Mouse (Mus musculus) limb, embryonic 10.5 days (tissue): ENCODE measurements around the gene Ssh1. TPM values are rescaled to one million over a fixed set of nuclear protein-coding genes. Genes with fewer than 3 reads are reported as not detected.
A peak's percentile ranks its signal among the peaks of the same experiment; 100 is the strongest.

Experiments
- DNase-seq: peaks from one replicate; pipeline ENCODE4 v3.0.0-alpha.2; 2017; ENCODE audit warnings: low spot score
- H3K27ac ChIP-seq: fragments of 300-500 bp; sonication (generic); 2 replicates; pipeline ENCODE4 v1.5.1; 2016; ENCODE audit warnings: mild to moderate bottlenecking
- H3K27me3 ChIP-seq: fragments of 300-500 bp; sonication (generic); 2 replicates; pipeline ENCODE4 v1.6.1; 2016; ENCODE audit warnings: low read depth, mild to moderate bottlenecking; ENCODE audit not compliant: poor library complexity, severe bottlenecking
- H3K36me3 ChIP-seq: fragments of 300-500 bp; sonication (generic); 2 replicates; pipeline ENCODE4 v1.6.1; 2016; ENCODE audit warnings: mild to moderate bottlenecking, moderate library complexity
- H3K4me1 ChIP-seq: fragments of 300-500 bp; sonication (generic); 2 replicates; pipeline ENCODE4 v1.6.1; 2016
- H3K4me3 ChIP-seq: fragments of 300-500 bp; sonication (generic); 2 replicates; pipeline ENCODE4 v1.5.1; 2016; ENCODE audit warnings: mild to moderate bottlenecking, moderate library complexity
- H3K9me3 ChIP-seq: fragments of 300-500 bp; sonication (generic); replicated peaks from 2 replicates; pipeline ENCODE4 v1.6.1; 2016; ENCODE audit warnings: mild to moderate bottlenecking
- WGBS: fragments of 180-500 bp; shearing (Covaris S2); methylation state at CpG from one replicate; pipeline ENCODE4 v1.1.7; 2016; 5-methylcytosine and 5-hydroxymethylcytosine counted together
- polyA plus RNA-seq: library from polyadenylated mRNA; unstranded; fragments of >200 nt; fragmentation: Nextera tagmentation; extraction: Ambion mirVana; gene quantifications from 2 replicates; pipeline ENCODE4 v1.2.1, GENCODE M21; 2016

Ssh1 gene
- polyA plus RNA-seq, 1 experiment from 2014 or later: 16.4 TPM

DNA sequence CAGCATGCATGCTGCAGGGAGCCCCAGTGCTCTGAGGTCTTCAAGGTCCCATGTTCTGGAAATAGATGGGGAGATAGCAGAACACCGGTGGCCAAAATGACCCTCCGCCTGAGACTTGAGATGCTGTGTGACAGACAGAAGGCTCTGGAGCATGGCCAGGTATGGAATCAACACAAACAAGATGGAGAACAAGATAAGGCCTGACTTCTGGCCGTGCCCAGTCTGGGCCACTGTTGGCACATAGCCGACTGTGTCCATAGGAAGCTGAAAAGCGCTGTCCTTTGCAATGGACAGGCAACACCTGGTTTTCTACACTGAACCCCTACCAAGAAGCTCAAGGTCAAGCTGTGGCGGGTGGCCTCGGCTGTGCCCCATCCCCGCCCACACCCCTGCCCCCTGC, 19.9 kb downstream of the Ssh1 start:
- H3K4me3 ChIP-seq: no peak overlapping the region
- H3K36me3 ChIP-seq: peaks cover 49% of the 10 kb centered on the region
- H3K27me3 ChIP-seq: no peaks in the 10 kb centered on the region
- DNase-seq: no peak
- 0 out of 2 replicates have a peak overlapping the region, but pooled peaks have one; percentile 27 for H3K27ac ChIP-seq
- no peaks in the 10 kb centered on the region for H3K9me3 ChIP-seq
- 91% methylated on average over 8 of the region's 8 CpGs for WGBS
- peaks cover 37% of the 10 kb centered on the region for H3K4me1 ChIP-seq

DNA sequence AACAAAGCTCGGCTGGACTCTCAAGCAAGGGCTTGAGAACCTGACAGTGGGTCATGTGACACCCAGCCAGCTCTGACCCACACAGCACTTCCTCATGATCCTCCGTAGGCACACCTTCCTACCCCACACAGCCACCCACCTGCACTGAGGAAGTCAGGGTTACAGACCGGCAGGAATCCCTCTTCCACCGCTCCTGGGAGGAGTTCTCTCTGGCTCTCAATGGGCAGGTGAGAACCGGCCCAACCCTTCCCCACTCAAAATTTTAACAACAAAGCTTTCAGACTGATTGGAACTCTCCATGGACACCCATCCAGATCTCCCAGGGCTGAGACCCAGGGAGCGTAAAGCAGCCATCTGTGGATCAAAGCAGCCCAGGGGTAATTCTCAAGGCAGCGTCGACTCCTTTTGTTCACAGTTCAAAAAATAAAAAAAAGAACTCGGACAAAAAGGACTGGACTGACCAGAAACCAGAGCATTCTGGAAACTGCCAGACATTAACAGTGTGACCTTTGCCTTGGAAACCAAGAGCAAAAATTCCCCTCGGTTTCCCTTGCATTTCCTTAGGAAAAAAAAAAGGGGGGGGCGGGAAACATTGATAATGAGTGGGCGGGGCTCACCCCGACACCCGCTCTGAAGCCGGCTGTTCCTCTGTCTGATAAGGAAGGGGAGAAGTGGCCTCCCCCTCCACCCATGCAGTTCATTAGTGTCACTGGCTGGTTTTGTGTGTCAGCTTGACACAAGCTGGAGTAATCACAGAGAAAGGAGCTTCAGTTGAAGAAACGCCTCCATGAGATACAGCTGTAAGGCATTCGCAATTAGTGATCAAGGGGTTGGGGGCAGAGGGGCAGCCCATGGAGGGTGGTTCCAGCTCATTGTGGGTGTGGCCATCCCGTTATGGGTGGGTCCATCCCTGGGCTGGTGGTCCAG, 20.8 kb downstream of the Ssh1 start:
- WGBS: 12% methylated on average over 18 of the region's 18 CpGs
- 0 out of 2 replicates have a peak overlapping the region, but pooled peaks have one; percentile 4 for H3K4me3 ChIP-seq
- no peak for DNase-seq
- H3K27ac ChIP-seq: peak overlapping the region; percentile 61
- H3K9me3 ChIP-seq: no peaks in the 10 kb centered on the region
- H3K27me3 ChIP-seq: no peaks in the 10 kb centered on the region
- H3K4me1 ChIP-seq: peaks cover 37% of the 10 kb centered on the region
- H3K36me3 ChIP-seq: peaks cover 49% of the 10 kb centered on the region

- H3K27me3 ChIP-seq: no peaks in the 10 kb centered on the region
Observed at GRCm38 (mm10) chr5:113971434-113971960, 22.2 kb downstream of the Ssh1 start.

GRCm38 (mm10) chr5:113968371-113968770, 25.3 kb downstream of the Ssh1 start:
- H3K9me3 ChIP-seq: no peaks in the 10 kb centered on the region
- H3K27ac ChIP-seq: no peak overlapping the region
- DNase-seq: no peak
- WGBS: 69% methylated on average over 11 of the region's 11 CpGs
- peaks cover 10% of the 10 kb centered on the region for H3K4me1 ChIP-seq
- H3K27me3 ChIP-seq: no peaks in the 10 kb centered on the region
- no peak overlapping the region for H3K4me3 ChIP-seq
- H3K36me3 ChIP-seq: peaks cover 73% of the 10 kb centered on the region

More at GRCm38 (mm10) chr5:113971434-113971960, 22.2 kb downstream of the Ssh1 start:
- H3K4me3 ChIP-seq: no peak overlapping the region
- WGBS: 76% methylated on average over 10 of the region's 10 CpGs
- H3K27ac ChIP-seq: no peak overlapping the region
- DNase-seq: no peak
- peaks cover 51% of the 10 kb centered on the region for H3K36me3 ChIP-seq
- no peaks in the 10 kb centered on the region for H3K9me3 ChIP-seq
- peaks cover 37% of the 10 kb centered on the region for H3K4me1 ChIP-seq

DNA sequence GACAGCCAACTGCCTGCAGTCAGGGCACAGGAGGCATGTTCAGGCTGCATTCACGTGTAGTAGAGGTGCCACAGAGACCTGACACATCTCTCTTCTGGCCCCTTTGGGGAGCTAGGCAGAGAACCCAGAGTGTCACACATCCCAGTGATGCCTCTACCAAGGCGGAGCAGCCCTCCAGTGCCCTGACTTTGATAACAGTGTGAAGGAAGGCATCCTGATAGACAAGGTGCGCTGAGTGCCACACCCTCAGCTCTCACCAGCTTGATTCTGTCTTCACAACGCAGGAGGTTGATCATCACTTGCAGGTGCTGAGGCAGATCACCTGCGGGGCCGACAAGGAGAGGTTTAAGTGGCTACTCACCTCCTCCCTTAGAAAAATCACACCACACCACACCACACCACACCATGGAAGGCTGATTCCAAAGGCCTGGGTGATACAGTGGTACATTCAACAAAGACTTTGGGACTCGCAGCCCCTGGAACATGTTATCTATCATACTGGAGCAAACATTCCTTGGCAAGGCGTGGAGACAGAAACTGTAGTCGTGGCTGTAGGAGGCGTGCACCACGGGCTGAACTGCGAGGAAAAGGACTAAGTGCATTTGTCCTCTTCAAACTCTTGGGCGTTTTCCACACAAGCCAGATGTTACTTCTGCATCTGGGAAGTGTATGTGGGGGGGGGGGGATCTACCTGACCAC, 27.1 kb downstream of the Ssh1 start:
- WGBS: 90% methylated on average over 13 of the region's 13 CpGs
- no peaks in the 10 kb centered on the region for H3K27me3 ChIP-seq
- DNase-seq: no peak
- H3K9me3 ChIP-seq: no peaks in the 10 kb centered on the region
- H3K4me3 ChIP-seq: no peak overlapping the region
- H3K4me1 ChIP-seq: peaks cover 7% of the 10 kb centered on the region; the same call in 1 of the 2 replicates
- no peak overlapping the region for H3K27ac ChIP-seq
- H3K36me3 ChIP-seq: peaks cover 79% of the 10 kb centered on the region

DNA sequence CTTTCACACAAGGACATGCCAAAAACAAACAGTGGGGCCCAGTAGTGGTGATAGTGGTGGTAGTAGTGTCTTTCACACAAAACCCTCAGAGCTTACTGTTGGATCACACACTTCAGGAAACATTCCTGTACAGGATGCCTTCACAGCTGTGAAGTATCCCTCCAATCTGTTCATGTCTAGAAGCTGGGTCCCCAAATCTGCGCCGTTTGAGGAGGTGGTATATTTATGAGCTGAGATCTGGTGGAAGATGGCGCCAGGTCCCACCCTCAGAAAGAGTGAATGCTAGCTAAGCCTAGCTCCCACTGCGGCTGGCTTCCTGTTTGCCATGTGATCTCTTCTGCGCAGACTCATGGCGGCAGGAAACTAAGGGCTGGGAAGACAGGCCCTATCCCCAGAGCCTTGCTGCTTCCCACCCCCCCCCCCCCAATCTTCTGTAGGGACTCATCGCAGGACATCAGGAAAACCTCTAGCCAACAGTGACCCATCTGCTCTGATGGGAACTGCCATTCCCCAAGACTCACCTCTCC, 28.0 kb downstream of the Ssh1 start:
- Histone ChIP-seq H3K4me3 (no peak overlapping the region), H3K9me3 (no peaks in the 10 kb centered on the region), H3K36me3 (peaks cover 88% of the 10 kb centered on the region), H3K4me1 (peaks cover 7% of the 10 kb centered on the region; the same call in 1 of the 2 replicates), H3K27me3 (no peaks in the 10 kb centered on the region), H3K27ac (no peak overlapping the region)
- DNase-seq: no peak
- 91% methylated on average over 7 of the region's 7 CpGs for WGBS

DNA sequence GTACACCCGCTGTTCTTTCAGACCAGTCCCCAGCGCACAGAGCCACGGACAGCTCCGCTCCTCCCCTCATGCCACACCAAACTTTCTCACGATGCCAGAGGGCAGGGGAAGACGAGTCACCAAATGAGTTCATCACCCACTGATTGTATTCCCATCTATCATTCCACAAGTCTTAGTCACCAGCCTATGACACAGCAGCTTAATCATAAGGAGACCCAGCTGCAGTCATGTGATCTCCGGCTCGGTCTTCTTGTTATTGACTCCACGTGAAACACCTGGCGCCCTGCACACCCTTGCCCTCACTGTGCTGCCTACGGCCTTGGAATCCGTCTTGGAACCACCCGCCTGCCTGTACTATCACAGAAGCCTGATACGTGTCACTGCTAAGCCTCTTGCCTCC, 28.7 kb downstream of the Ssh1 start:
- WGBS: 96% methylated on average over 14 of the region's 14 CpGs
- DNase-seq: no peak
- H3K36me3 ChIP-seq: peaks cover 84% of the 10 kb centered on the region

GRCm38 (mm10) chr5:113961776-113962175, 31.9 kb downstream of the Ssh1 start:
- H3K36me3 ChIP-seq: peaks cover 69% of the 10 kb centered on the region
- DNase-seq: no peak
- no peaks in the 10 kb centered on the region for H3K9me3 ChIP-seq
- WGBS: 71% methylated on average over 7 of the region's 7 CpGs
- H3K27ac ChIP-seq: no peak overlapping the region; the same call in 1 of the 2 replicates
- no peak overlapping the region for H3K4me3 ChIP-seq
- no peaks in the 10 kb centered on the region for H3K27me3 ChIP-seq
- peaks cover 32% of the 10 kb centered on the region for H3K4me1 ChIP-seq

More for the DNA sequence above, 28.7 kb downstream of the Ssh1 start:
- Histone ChIP-seq H3K4me3 (no peak overlapping the region), H3K9me3 (no peaks in the 10 kb centered on the region), H3K27me3 (no peaks in the 10 kb centered on the region), H3K4me1 (peaks cover 11% of the 10 kb centered on the region), H3K27ac (no peak overlapping the region)

DNA sequence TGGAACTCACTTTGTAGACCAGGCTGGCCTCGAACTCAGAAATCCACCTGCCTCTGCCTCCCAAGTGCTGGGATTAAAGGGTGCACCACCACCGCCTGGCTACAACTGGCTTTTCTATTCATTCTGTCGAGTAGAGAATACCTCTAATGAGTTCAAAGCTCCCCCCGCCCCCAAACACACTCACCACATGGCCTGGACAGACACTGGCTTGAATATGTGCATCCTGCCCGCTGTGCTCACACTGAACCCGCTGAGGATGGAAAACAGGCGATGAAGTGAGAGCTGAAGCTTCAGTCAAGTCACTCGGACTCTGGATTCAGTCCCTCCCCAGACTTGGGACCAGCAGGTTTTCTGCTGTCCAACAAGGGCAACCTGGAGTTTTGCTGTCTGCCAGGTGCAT, 33.3 kb downstream of the Ssh1 start:
- H3K4me1 ChIP-seq: peaks cover 32% of the 10 kb centered on the region
- 84% methylated on average over 8 of the region's 8 CpGs for WGBS
- H3K4me3 ChIP-seq: no peak overlapping the region
- no peak for DNase-seq
- peaks cover 61% of the 10 kb centered on the region for H3K36me3 ChIP-seq
- no peaks in the 10 kb centered on the region for H3K9me3 ChIP-seq
- no peaks in the 10 kb centered on the region for H3K27me3 ChIP-seq
- no peak overlapping the region for H3K27ac ChIP-seq

DNA sequence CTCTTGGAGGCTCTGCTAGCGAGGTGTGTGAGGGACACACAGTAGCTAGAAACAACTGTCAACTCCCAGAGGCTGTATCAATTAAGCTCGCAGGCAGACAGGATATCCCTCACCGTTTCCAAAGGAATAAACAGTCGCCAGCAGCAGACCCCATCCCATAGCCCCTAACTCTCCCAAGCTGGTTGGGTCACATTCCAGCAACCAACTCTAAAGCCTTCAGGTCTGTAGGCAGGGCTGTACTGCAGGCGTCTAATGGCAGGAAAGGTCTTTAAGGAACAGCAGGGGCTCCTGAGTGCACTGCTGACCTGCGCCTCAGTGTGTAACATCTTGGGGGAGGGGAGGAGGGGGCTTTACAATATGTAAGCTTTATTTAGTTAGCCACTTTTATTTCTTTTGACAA, 34.7 kb downstream of the Ssh1 start:
- Histone ChIP-seq H3K9me3 (no peaks in the 10 kb centered on the region), H3K4me3 (peak overlapping the region; percentile 30; the same call in 1 of the 2 replicates), H3K4me1 (peaks cover 32% of the 10 kb centered on the region), H3K27me3 (no peaks in the 10 kb centered on the region), H3K27ac (peak overlapping the region; percentile 58), H3K36me3 (peaks cover 55% of the 10 kb centered on the region)
- 3% methylated on average over 6 of the region's 6 CpGs for WGBS
- peak; percentile 41 for DNase-seq

DNA sequence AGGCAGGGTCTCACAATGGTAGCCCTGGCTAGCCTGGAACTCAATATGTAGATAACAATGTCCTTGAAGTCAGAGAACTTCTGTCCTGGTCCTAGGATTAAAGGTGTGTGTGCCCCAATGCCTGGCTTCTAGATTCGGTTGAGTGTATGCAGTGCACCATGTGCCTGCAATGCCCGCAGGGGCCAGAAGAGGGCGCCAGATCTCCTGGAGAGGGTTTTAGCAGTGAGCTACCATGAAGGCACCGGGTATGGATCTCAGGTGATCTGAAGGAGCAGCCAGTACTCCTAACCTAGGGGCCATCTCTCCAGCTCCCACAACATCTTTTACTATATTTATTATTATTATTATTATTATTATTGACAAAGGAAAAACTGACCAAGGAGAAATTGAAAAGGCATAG, 37.2 kb downstream of the Ssh1 start:
- H3K9me3 ChIP-seq: no peaks in the 10 kb centered on the region
- peaks cover 63% of the 10 kb centered on the region for H3K36me3 ChIP-seq
- DNase-seq: peak; percentile 98
- H3K4me3 ChIP-seq: no peak overlapping the region
- peaks cover 25% of the 10 kb centered on the region for H3K4me1 ChIP-seq
- no peaks in the 10 kb centered on the region for H3K27me3 ChIP-seq
- WGBS: 7% methylated on average over 4 of the region's 4 CpGs
- no peak overlapping the region for H3K27ac ChIP-seq

- WGBS: 92% methylated on average over 8 of the region's 8 CpGs
- Histone ChIP-seq H3K4me3 (no peak overlapping the region), H3K27ac (no peak overlapping the region), H3K36me3 (peaks cover 63% of the 10 kb centered on the region), H3K4me1 (peaks cover 25% of the 10 kb centered on the region), H3K9me3 (no peaks in the 10 kb centered on the region), H3K27me3 (no peaks in the 10 kb centered on the region)
- DNase-seq: no peak
Observed at GRCm38 (mm10) chr5:113955691-113956090, 38.0 kb downstream of the Ssh1 start.
